Mouse (Mus musculus) neural tube, embryonic 14.5 days (tissue): Measurements from ENCODE around the gene Entpd1. TPM values are rescaled to one million over a fixed set of nuclear protein-coding genes. Genes with fewer than 3 reads are reported as not detected.
A peak's percentile ranks its signal among the peaks of the same experiment; 100 is the strongest.
"Not testable (repeated sequence)": the region's sequence is repeated elsewhere in the genome, so short reads cannot be mapped to it uniquely, and the experiment has no call there.

Experiments
- ATAC-seq: fragments of 200-750 bp; cut with Nextera tagmentation; 2 replicates; pipeline ENCODE4 v1.8.0; 2017; ENCODE audit warnings: low read depth, mild to moderate bottlenecking, moderate TSS enrichment, moderate library complexity
- H3K27ac ChIP-seq: fragments of 300-500 bp; sonication (generic); 2 replicates; pipeline ENCODE4 v1.5.1; 2014; ENCODE audit warnings: low read depth, mild to moderate bottlenecking, control low read depth, low read length, moderate library complexity, mixed read lengths
- H3K27me3 ChIP-seq: fragments of 300-500 bp; sonication (generic); 2 replicates; pipeline ENCODE4 v1.6.1; 2014; ENCODE audit warnings: low read length; ENCODE audit not compliant: control insufficient read depth, insufficient read depth
- H3K36me3 ChIP-seq: fragments of 300-500 bp; sonication (generic); 2 replicates; pipeline ENCODE4 v1.6.1; 2014; ENCODE audit warnings: low read length, mixed read lengths; ENCODE audit not compliant: control insufficient read depth, insufficient read depth
- H3K4me1 ChIP-seq: fragments of 300-500 bp; sonication (generic); 2 replicates; pipeline ENCODE4 v1.6.1; 2014; ENCODE audit warnings: low read length; ENCODE audit not compliant: control insufficient read depth, insufficient read depth
- H3K4me2 ChIP-seq: fragments of 300-500 bp; sonication (generic); 2 replicates; pipeline ENCODE4 v1.6.1; 2014; ENCODE audit warnings: mild to moderate bottlenecking, low read depth, low read length, control low read depth
- H3K4me3 ChIP-seq: fragments of 300-500 bp; sonication (generic); 2 replicates; pipeline ENCODE4 v1.5.1; 2014; ENCODE audit warnings: low read depth, low read length, control low read depth, mixed read lengths
- H3K9ac ChIP-seq: fragments of 300-500 bp; sonication (generic); replicated peaks from 2 replicates; pipeline ENCODE4 v1.6.1; 2014; ENCODE audit warnings: low read depth, mild to moderate bottlenecking, control low read depth, low read length, mixed read lengths
- H3K9me3 ChIP-seq: fragments of 300-500 bp; sonication (generic); 2 replicates; pipeline ENCODE4 v1.6.1; 2016; ENCODE audit warnings: low read length; ENCODE audit not compliant: control insufficient read depth
- WGBS: fragments of 180-500 bp; shearing (Covaris S2); extraction: QIAGEN DNeasy Blood & Tissue Kit; methylation state at CpG from one replicate; pipeline ENCODE4 v1.1.7; 2014; 5-methylcytosine and 5-hydroxymethylcytosine counted together
- polyA plus RNA-seq: library from polyadenylated mRNA; unstranded; fragments of >200 nt; fragmentation: Nextera tagmentation; extraction: Ambion mirVana; gene quantifications from 2 replicates; pipeline ENCODE4 v1.2.1, GENCODE M21; 2014

The Entpd1 gene
- polyA plus RNA-seq, 1 experiment from 2014 or later = 7.2 TPM

- no peaks in the 10 kb centered on the region for H3K9me3 ChIP-seq
- H3K27me3 ChIP-seq = no peaks in the 10 kb centered on the region
- H3K36me3 ChIP-seq = peaks cover 38% of the 10 kb centered on the region
- H3K4me2 ChIP-seq = no peak overlapping the region
- no peak for ATAC-seq
- peaks cover 6% of the 10 kb centered on the region for H3K4me1 ChIP-seq
- 88% methylated on average over 6 of the region's 6 CpGs for WGBS
- no peak overlapping the region for H3K9ac ChIP-seq
- H3K27ac ChIP-seq = no peak overlapping the region
- H3K4me3 ChIP-seq = no peak overlapping the region
Measured at GRCm38 (mm10) chr19:40607676-40608075, 4.5 kb upstream of the Entpd1 start.

GRCm38 (mm10) chr19:40614811-40615210 lies 2.6 kb downstream of the Entpd1 start:
- Histone ChIP-seq H3K4me3 (no peak overlapping the region), H3K9ac (no peak overlapping the region), H3K4me2 (no peak overlapping the region), H3K9me3 (no peaks in the 10 kb centered on the region), H3K36me3 (0 out of 2 replicates have a peak, but pooled peaks cover under 1% of the 10 kb centered on the region), H3K27me3 (no peaks in the 10 kb centered on the region), H3K27ac (no peak overlapping the region), H3K4me1 (peaks cover 6% of the 10 kb centered on the region)
- WGBS = 89% methylated on average over 7 of the region's 7 CpGs
- ATAC-seq = no peak

- Histone ChIP-seq H3K9me3 (no peaks in the 10 kb centered on the region), H3K27me3 (no peaks in the 10 kb centered on the region), H3K4me1 (peaks cover 5% of the 10 kb centered on the region), H3K36me3 (no peaks in the 10 kb centered on the region), H3K4me3 (no peak overlapping the region), H3K9ac (no peak overlapping the region), H3K27ac (no peak overlapping the region), H3K4me2 (no peak overlapping the region)
- no peak for ATAC-seq
- 79% methylated on average over 7 of the region's 7 CpGs for WGBS
Measured at GRCm38 (mm10) chr19:40616021-40616420, 3.9 kb downstream of the Entpd1 start.

GRCm38 (mm10) chr19:40621616-40622015 lies 9.4 kb downstream of the Entpd1 start:
- H3K27me3 ChIP-seq, H3K27ac ChIP-seq, H3K4me3 ChIP-seq, H3K4me1 ChIP-seq, H3K36me3 ChIP-seq, H3K9ac ChIP-seq, H3K9me3 ChIP-seq, ATAC-seq, H3K4me2 ChIP-seq: not testable (repeated sequence)
- whole genome bisulfite sequencing = 70% methylated on average over 10 of the region's 26 CpGs

GRCm38 (mm10) chr19:40625935-40626334 lies 13.8 kb downstream of the Entpd1 start:
- Histone ChIP-seq H3K4me1 (no peaks in the 10 kb centered on the region), H3K27ac (no peak overlapping the region), H3K4me3 (no peak overlapping the region), H3K36me3 (no peaks in the 10 kb centered on the region), H3K9ac (no peak overlapping the region), H3K27me3 (no peaks in the 10 kb centered on the region), H3K4me2 (no peak overlapping the region), H3K9me3 (no peaks in the 10 kb centered on the region)
- WGBS = 49% methylated on average over 12 of the region's 12 CpGs
- ATAC-seq = peak; percentile 28; the same call in 1 of the 2 replicates

- Histone ChIP-seq H3K4me3 (no peak overlapping the region), H3K36me3 (no peaks in the 10 kb centered on the region), H3K9me3 (no peaks in the 10 kb centered on the region), H3K27ac (no peak overlapping the region), H3K4me2 (no peak overlapping the region), H3K27me3 (no peaks in the 10 kb centered on the region), H3K9ac (no peak overlapping the region), H3K4me1 (no peaks in the 10 kb centered on the region)
- ATAC-seq = no peak
Measured at GRCm38 (mm10) chr19:40628950-40629349, 16.8 kb downstream of the Entpd1 start.

- no peak overlapping the region for H3K27ac ChIP-seq
- no peak overlapping the region for H3K4me3 ChIP-seq
- no peaks in the 10 kb centered on the region for H3K4me1 ChIP-seq
- H3K27me3 ChIP-seq = no peaks in the 10 kb centered on the region
- no peaks in the 10 kb centered on the region for H3K36me3 ChIP-seq
- H3K4me2 ChIP-seq = no peak overlapping the region
- no peak overlapping the region for H3K9ac ChIP-seq
- WGBS = 65% methylated on average over 3 of the region's 3 CpGs
- ATAC-seq = no peak
- no peaks in the 10 kb centered on the region for H3K9me3 ChIP-seq
Measured at GRCm38 (mm10) chr19:40630096-40630495, 17.9 kb downstream of the Entpd1 start.

GRCm38 (mm10) chr19:40630606-40631005 lies 18.4 kb downstream of the Entpd1 start:
- Histone ChIP-seq H3K4me2 (no peak overlapping the region), H3K27me3 (no peaks in the 10 kb centered on the region), H3K4me3 (no peak overlapping the region), H3K36me3 (no peaks in the 10 kb centered on the region), H3K9ac (no peak overlapping the region), H3K27ac (no peak overlapping the region), H3K9me3 (no peaks in the 10 kb centered on the region), H3K4me1 (no peaks in the 10 kb centered on the region)
- no peak for ATAC-seq
- 87% methylated on average over 7 of the region's 7 CpGs for WGBS

GRCm38 (mm10) chr19:40632193-40632592 lies 20.0 kb downstream of the Entpd1 start:
- no peak overlapping the region for H3K4me2 ChIP-seq
- no peak overlapping the region for H3K27ac ChIP-seq
- H3K27me3 ChIP-seq = no peaks in the 10 kb centered on the region
- WGBS = 86% methylated on average over 3 of the region's 3 CpGs
- no peak overlapping the region for H3K9ac ChIP-seq
- H3K4me1 ChIP-seq = no peaks in the 10 kb centered on the region
- no peak overlapping the region for H3K4me3 ChIP-seq
- no peaks in the 10 kb centered on the region for H3K9me3 ChIP-seq
- no peak for ATAC-seq
- H3K36me3 ChIP-seq = no peaks in the 10 kb centered on the region

- Histone ChIP-seq H3K4me2 (no peak overlapping the region), H3K4me1 (no peaks in the 10 kb centered on the region), H3K9ac (no peak overlapping the region), H3K9me3 (no peaks in the 10 kb centered on the region), H3K4me3 (no peak overlapping the region), H3K27me3 (no peaks in the 10 kb centered on the region), H3K27ac (no peak overlapping the region), H3K36me3 (no peaks in the 10 kb centered on the region)
- ATAC-seq = no peak
- 86% methylated on average over 5 of the region's 5 CpGs for WGBS
Measured at GRCm38 (mm10) chr19:40632668-40633067, 20.5 kb downstream of the Entpd1 start.
